Mouse (Mus musculus) pancreas, adult 10 weeks (tissue): ENCODE measurements around the gene Zfp14. TPM values are rescaled to one million over a fixed set of nuclear protein-coding genes. Genes with fewer than 3 reads are reported as not detected.

Experiments used
- polyA plus RNA-seq: library from polyadenylated mRNA; stranded (reverse); fragments of 350-450 nt; fragmentation: Illumina TruSeq; extraction: RNeasy Lipid Tissue Mini Kit (QIAGEN cat#74804); gene quantifications from one replicate; pipeline ENCODE4 v1.2.3, GENCODE M21; 2015; ENCODE audit warnings: low read depth, low replicate concordance; ENCODE audit not compliant: insufficient read depth

The Zfp14 gene
- polyA plus RNA-seq, result 2.0 TPM

GRCm38 (mm10) chr7:30050882-30051548 is at the start of gene Zfp14:
Gene Zfp14 (minus strand): TSS chr7:30051380.

GRCm38 (mm10) chr7:30094646-30095429 is 43.7 kb upstream of the Zfp14 start, which contains the start of gene Zfp260:
Gene Zfp260 (plus strand): TSS chr7:30094777.

GRCm38 (mm10) chr7:30090092-30090969 is 39.2 kb upstream of the Zfp14 start, which contains the start of the genes Gm26920 and Zfp566:
Gene Gm26920 (minus strand): TSS chr7:30090410.
Gene Zfp566 (minus strand): TSS chr7:30090527.

GRCm38 (mm10) chr7:30072146-30073028 is 21.2 kb upstream of the Zfp14 start, which contains the start of gene Zfp82:
Gene Zfp82 (minus strand): TSS chr7:30072900.

Other genes starting within 250 kb of the Zfp14 start
- 3.0 TPM for gene Zfp790, start 235.3 kb downstream of the Zfp14 start, polyA plus RNA-seq
- gene Zfp940, start 197.7 kb downstream of the Zfp14 start, polyA plus RNA-seq, result not detected
- 4.2 TPM for gene Zfp420, start 191.4 kb downstream of the Zfp14 start, polyA plus RNA-seq
- 0.68 TPM for gene Zfp27, start 144.8 kb downstream of the Zfp14 start, polyA plus RNA-seq
- gene Zfp383, start 143.2 kb downstream of the Zfp14 start, polyA plus RNA-seq, result 1.1 TPM
- gene Zfp74, start 97.3 kb downstream of the Zfp14 start, polyA plus RNA-seq, result 2.8 TPM
- 2.1 TPM for gene Zfp568, start 67.4 kb downstream of the Zfp14 start, polyA plus RNA-seq
- gene Zfp82, start 21.5 kb upstream of the Zfp14 start, polyA plus RNA-seq, result 0.46 TPM
- not detected for gene Gm26920, start 39.0 kb upstream of the Zfp14 start, polyA plus RNA-seq
- 1.6 TPM for gene Zfp566, start 39.1 kb upstream of the Zfp14 start, polyA plus RNA-seq
- gene Zfp260, start 43.4 kb upstream of the Zfp14 start, polyA plus RNA-seq, result 13.3 TPM
- 0.52 TPM for gene Zfp382, start 70.6 kb upstream of the Zfp14 start, polyA plus RNA-seq
- gene Zfp146, start 118.4 kb upstream of the Zfp14 start, polyA plus RNA-seq, result 8.6 TPM
- gene Cox7a1, start 132.8 kb upstream of the Zfp14 start, polyA plus RNA-seq, result 5.2 TPM
- 105 TPM for gene Capns1, start 147.4 kb upstream of the Zfp14 start, polyA plus RNA-seq
- gene Polr2i, start 180.6 kb upstream of the Zfp14 start, polyA plus RNA-seq, result 17.6 TPM
- 22.9 TPM for gene Tbcb, start 180.9 kb upstream of the Zfp14 start, polyA plus RNA-seq
- gene Ovol3, start 184.3 kb upstream of the Zfp14 start, polyA plus RNA-seq, result not detected
- gene Thap8, start 228.7 kb upstream of the Zfp14 start, polyA plus RNA-seq, result not detected
- gene Wdr62, start 229.0 kb upstream of the Zfp14 start, polyA plus RNA-seq, result 1.3 TPM
- 6.7 TPM for gene Clip3, start 240.3 kb upstream of the Zfp14 start, polyA plus RNA-seq